ENCODE assay signal across 14 mouse cellular contexts in the genomic region with DNA sequence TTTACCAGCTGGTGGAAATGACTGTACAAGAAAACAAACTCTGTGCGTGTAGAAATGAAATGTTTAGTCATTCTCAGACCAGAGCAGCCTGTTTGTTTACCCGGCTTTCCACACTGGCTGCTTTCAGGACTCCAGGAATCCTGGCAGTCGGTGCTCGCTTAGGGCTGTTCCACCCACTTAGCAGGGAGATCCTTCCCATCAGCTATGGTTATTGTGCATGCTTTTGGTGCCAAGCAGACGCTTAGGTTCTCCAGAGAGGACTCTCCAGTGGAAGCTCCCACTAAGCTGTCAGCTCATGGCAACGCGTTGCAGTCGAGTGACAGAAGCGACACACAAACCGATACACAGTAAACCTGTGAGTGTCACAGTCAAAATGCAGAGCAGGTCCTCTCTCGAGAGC. TPM values are rescaled to one million over a fixed set of nuclear protein-coding genes. Genes with fewer than 3 reads are reported as not detected.
DNase-seq lines count a peak whose midpoint lies in the region; ATAC-seq and TF ChIP-seq lines count a peak whose summit lies in the region.
"Had no signal": no experiment of that assay in that cellular context is flagged by ENCODE, and none has a peak within 500 bp of the region (broad histone marks: within the 10 kb centered on the region; RNA-seq: fewer than 3 reads in every experiment).

No protein-coding gene starts in this region.

- TF ChIP-seq POLR2A in brain, embryonic 14.5 days (IDR thresholded peaks at IDR 0.05; ENCODE audit: borderline replicate concordance, extremely low read depth, insufficient read depth, insufficient read length, poor library complexity, severe bottlenecking) = no peak

- DNase-seq in forebrain, embryonic 11.5 days (ENCODE audit: low spot score) = no peak
- peak; percentile 75 for DNase-seq in brain, embryonic 14.5 days (ENCODE audit: low read depth)
- DNase-seq in hindbrain, postnatal 0 days (ENCODE audit: low spot score) = peak; percentile 61
- no peak for DNase-seq in kidney, postnatal 14 days
- DNase-seq in embryo, embryonic 11 days = no peak
- DNase-seq: adrenal gland, postnatal 25 days; kidney, adult 11 months had no signal

- no peak overlapping the region for H3K4me2 ChIP-seq in forebrain, embryonic 15.5 days (replicated peaks)
- no peak overlapping the region for H3K4me2 ChIP-seq in forebrain, embryonic 11.5 days (ENCODE audit: low read depth, low read length, severe bottlenecking)
- no peak overlapping the region for H3K4me2 ChIP-seq in hindbrain, postnatal 0 days (ENCODE audit: low read depth, low read length)
- no peak overlapping the region for H3K4me2 ChIP-seq in midbrain, embryonic 15.5 days
- H3K4me2 ChIP-seq: heart, embryonic 13.5 days had no signal

- H3K27me3 ChIP-seq in forebrain, embryonic 15.5 days = no peaks in the 10 kb centered on the region
- no peaks in the 10 kb centered on the region for H3K27me3 ChIP-seq in forebrain, embryonic 11.5 days (ENCODE audit: control insufficient read depth, insufficient read depth, low read length)
- H3K27me3 ChIP-seq in hindbrain, postnatal 0 days (ENCODE audit: insufficient read depth, low read length) = no peaks in the 10 kb centered on the region
- H3K27me3 ChIP-seq in midbrain, embryonic 15.5 days (replicated peaks) = no peaks in the 10 kb centered on the region
- H3K27me3 ChIP-seq: heart, embryonic 13.5 days; Patski had no signal

- no peaks in the 10 kb centered on the region for H3K36me3 ChIP-seq in forebrain, embryonic 15.5 days
- no peaks in the 10 kb centered on the region for H3K36me3 ChIP-seq in forebrain, embryonic 11.5 days (ENCODE audit: control insufficient read depth, insufficient read depth, low read length)
- no peaks in the 10 kb centered on the region for H3K36me3 ChIP-seq in hindbrain, postnatal 0 days (ENCODE audit: insufficient read depth, low read length)
- H3K36me3 ChIP-seq in midbrain, embryonic 15.5 days (replicated peaks) = no peaks in the 10 kb centered on the region
- H3K36me3 ChIP-seq: heart, embryonic 13.5 days had no signal

- H3K9ac ChIP-seq in forebrain, embryonic 15.5 days (replicated peaks) = no peak overlapping the region
- H3K9ac ChIP-seq in forebrain, embryonic 11.5 days (ENCODE audit: low read length) = no peak overlapping the region
- no peak overlapping the region for H3K9ac ChIP-seq in hindbrain, postnatal 0 days (replicated peaks; ENCODE audit: low read length)
- H3K9ac ChIP-seq in midbrain, embryonic 15.5 days = no peak overlapping the region
- H3K9ac ChIP-seq: heart, embryonic 13.5 days had no signal

- WGBS in forebrain, embryonic 15.5 days = 58% methylated on average over 11 of the region's 11 CpGs
- WGBS in forebrain, embryonic 11.5 days = 89% methylated on average over 11 of the region's 11 CpGs
- 41% methylated on average over 11 of the region's 11 CpGs for WGBS in hindbrain, postnatal 0 days
- WGBS in midbrain, embryonic 15.5 days = 54% methylated on average over 11 of the region's 11 CpGs

- no peak for TF ChIP-seq CTCF in brain, embryonic 14.5 days (IDR thresholded peaks at IDR 0.05; ENCODE audit: borderline replicate concordance, extremely low read depth, insufficient read depth, insufficient read length)
- no peak for TF ChIP-seq CTCF in hindbrain, postnatal 0 days (IDR thresholded peaks at IDR 0.05; ENCODE audit: low read depth)

- H3K4me1 ChIP-seq in forebrain, embryonic 15.5 days = peaks cover 3% of the 10 kb centered on the region; the same call in 1 of the 2 replicates
- H3K4me1 ChIP-seq in forebrain, embryonic 11.5 days (replicated peaks; ENCODE audit: control insufficient read depth, insufficient read depth, low read length) = no peaks in the 10 kb centered on the region
- no peaks in the 10 kb centered on the region for H3K4me1 ChIP-seq in hindbrain, postnatal 0 days (ENCODE audit: insufficient read depth, low read length)
- H3K4me1 ChIP-seq in midbrain, embryonic 15.5 days = peaks cover 7% of the 10 kb centered on the region; the same call in 1 of the 2 replicates
- H3K4me1 ChIP-seq: heart, embryonic 13.5 days had no signal

- no peaks in the 10 kb centered on the region for H3K9me3 ChIP-seq in forebrain, embryonic 15.5 days
- H3K9me3 ChIP-seq in forebrain, embryonic 11.5 days (ENCODE audit: control insufficient read depth, low read length) = no peaks in the 10 kb centered on the region
- no peaks in the 10 kb centered on the region for H3K9me3 ChIP-seq in hindbrain, postnatal 0 days (ENCODE audit: low read length)
- no peaks in the 10 kb centered on the region for H3K9me3 ChIP-seq in midbrain, embryonic 15.5 days
- H3K9me3 ChIP-seq: heart, embryonic 13.5 days had no signal

- no peak overlapping the region for H3K27ac ChIP-seq in forebrain, embryonic 15.5 days (replicated peaks)
- no peak overlapping the region for H3K27ac ChIP-seq in forebrain, embryonic 11.5 days (ENCODE audit: low read depth, low read length)
- H3K27ac ChIP-seq in hindbrain, postnatal 0 days = no peak overlapping the region
- peak overlapping the region; percentile 10; the same call in 1 of the 2 replicates for H3K27ac ChIP-seq in midbrain, embryonic 15.5 days
- H3K27ac ChIP-seq: heart, embryonic 13.5 days; macrophage had no signal

- ATAC-seq in forebrain, embryonic 15.5 days (replicated peaks) = peak; percentile 78
- ATAC-seq in forebrain, embryonic 11.5 days (replicated peaks; ENCODE audit: low FRiP score) = no peak
- peak; percentile 80 for ATAC-seq in hindbrain, postnatal 0 days
- ATAC-seq in midbrain, embryonic 15.5 days (replicated peaks) = peak; percentile 71; the same call in 1 of the 2 replicates
- no peak for ATAC-seq in CD4-positive, CD25-positive, alpha-beta regulatory T cell, adult 4 months
- ATAC-seq: Patski had no signal

- no peak overlapping the region for H3K4me3 ChIP-seq in forebrain, embryonic 15.5 days
- no peak overlapping the region for H3K4me3 ChIP-seq in forebrain, embryonic 11.5 days (ENCODE audit: low read depth, low read length)
- H3K4me3 ChIP-seq in hindbrain, postnatal 0 days (ENCODE audit: low read length) = no peak overlapping the region
- no peak overlapping the region for H3K4me3 ChIP-seq in midbrain, embryonic 15.5 days
- H3K4me3 ChIP-seq: heart, embryonic 13.5 days had no signal

RNA-seq across cellular contexts. Expression of a gene that starts 2.7 kb away (rescaled TPM):
- 3.8 and 4.4 TPM in 2 replicates for polyA plus RNA-seq in forebrain, embryonic 15.5 days (2015; fragmentation: Nextera tagmentation; extraction: Ambion mirVana)
- polyA plus RNA-seq in forebrain, embryonic 11.5 days (2014; fragmentation: Nextera tagmentation; extraction: Ambion mirVana) = 2.1 and 2.4 TPM in 2 replicates
- polyA plus RNA-seq in brain, embryonic 14.5 days (2012; rRNA removed) = 8.6 and 10.1 TPM in 2 replicates
- 15.7 and 17.8 TPM in 2 replicates for total RNA-seq in hindbrain, postnatal 0 days (2014; rRNA removed)
- 3.9 and 4.2 TPM in 2 replicates for polyA plus RNA-seq in hindbrain, postnatal 0 days (2015; fragmentation: Nextera tagmentation; extraction: Ambion mirVana)
- 14.4 and 15.3 TPM in 2 replicates for polyA plus RNA-seq in midbrain, embryonic 15.5 days (2015; fragmentation: Nextera tagmentation; extraction: Ambion mirVana)
- polyA plus RNA-seq in CD4-positive, CD25-positive, alpha-beta regulatory T cell, adult 4 months (2017; shearing (Covaris generic)) = under 1 TPM in 1 of 2 experiments, not detected in 1; 0.08 TPM
- total RNA-seq: neutrophil, adult 5-6 weeks had no signal
- polyA plus RNA-seq: macrophage had no signal

Comparison
In these comparisons a context has a peak if more than half of its experiments do, and no peak if none do; other contexts are left out.
1. ATAC-seq: peak in forebrain, embryonic 15.5 days (single experiment), hindbrain, postnatal 0 days (single experiment) and midbrain, embryonic 15.5 days (single experiment); none in forebrain, embryonic 11.5 days (single experiment) and CD4-positive, CD25-positive, alpha-beta regulatory T cell, adult 4 months (single experiment).
2. DNase-seq: peak in brain, embryonic 14.5 days (single experiment) and hindbrain, postnatal 0 days (single experiment); none in forebrain, embryonic 11.5 days (single experiment), kidney, postnatal 14 days (single experiment) and embryo, embryonic 11 days (single experiment).